Mouse (Mus musculus) lung, adult 18-20 months (tissue): ENCODE measurements at regions not wholly inside any gene's neighbourhood (a gene's known extent, or its start where the extent isn't known, plus 50 kb on each side); places are given as distances from the start of the nearest gene placed in this dataset.

Experiments
- DNase-seq, 2 experiments: peaks; one replicate each; pipeline ENCODE4 v3.0.0; 2022; ENCODE audit warnings: mixed read lengths in 2 of 2

- DNase-seq: no peak
These were observed 63.0 kb upstream of the Kif16b start for GRCm38 (mm10) chr2:142964340-142964739.

- peak; percentile 32 to 48 for DNase-seq
These were observed 65.9 kb upstream of the Kif16b start for GRCm38 (mm10) chr2:142967250-142967649.

- no peak for DNase-seq
These were observed 79.4 kb upstream of the Kif16b start for GRCm38 (mm10) chr2:142980771-142981170.

GRCm38 (mm10) chr2:142988691-142989090 is 74.1 kb upstream of the Snrpb2 start:
- DNase-seq: no peak

DNA sequence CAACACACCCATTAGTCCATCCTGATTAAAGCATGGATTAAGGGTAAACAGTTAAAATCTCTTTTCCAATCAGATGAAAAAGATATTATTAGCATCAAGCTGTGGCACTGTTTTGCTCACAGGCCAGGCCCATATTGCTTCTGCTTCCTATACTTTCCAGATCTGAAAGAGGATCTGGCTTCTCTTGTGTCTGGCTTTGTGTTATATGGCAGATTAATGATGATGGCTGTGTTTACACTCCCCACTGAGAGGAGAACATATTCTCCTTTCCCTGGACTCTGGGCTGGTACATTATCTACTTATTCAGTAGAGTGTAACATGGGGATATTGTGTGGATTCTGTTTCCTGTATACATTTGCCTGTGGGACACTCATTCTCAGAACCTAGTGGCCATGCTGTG is 66.8 kb upstream of the Snrpb2 start:
- DNase-seq: no peak

GRCm38 (mm10) chr2:143002874-143003273 is 60.0 kb upstream of the Snrpb2 start:
- no peak for DNase-seq

DNA sequence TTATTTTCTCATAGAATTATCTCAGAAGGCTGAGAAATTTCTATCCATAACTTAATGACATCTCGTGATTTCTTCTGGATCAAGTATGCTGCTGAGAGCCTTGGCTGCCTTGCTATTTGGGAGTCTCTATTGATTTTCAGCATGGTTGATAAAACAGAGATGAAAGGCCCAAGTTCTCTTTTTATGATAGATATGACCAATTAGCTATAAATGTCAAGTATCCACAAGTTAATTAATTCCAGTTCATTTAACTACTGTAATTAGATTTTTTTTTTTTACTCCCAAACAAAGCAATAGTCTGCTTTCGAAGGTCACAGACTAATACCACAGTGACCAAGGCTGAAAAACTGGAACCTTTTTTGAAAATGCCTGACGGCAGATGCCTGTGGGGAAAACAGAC is 59.5 kb upstream of the Snrpb2 start:
- DNase-seq: no peak

- DNase-seq: no peak
These were observed 51.5 kb upstream of the Snrpb2 start for GRCm38 (mm10) chr2:143011380-143011779.
